Mouse (Mus musculus) layer of hippocampus, adult 18-20 months (tissue): Measurements from ENCODE around the gene Grn. TPM values are rescaled to one million over a fixed set of nuclear protein-coding genes. Genes with fewer than 3 reads are reported as not detected.

Experiments
- DNase-seq, 2 experiments: peaks; one replicate each; pipeline ENCODE4 v3.0.0; 2022; ENCODE audit warnings: low spot score in 2 of 2
- total RNA-seq, 2 experiments: library from RNA; stranded (reverse); gene quantifications; 2 replicates each; pipeline ENCODE4 v1.2.3; 2021

Gene Grn
- total RNA-seq, 2 experiments from 2014 or later = 62.4 to 64.6 TPM

DNA sequence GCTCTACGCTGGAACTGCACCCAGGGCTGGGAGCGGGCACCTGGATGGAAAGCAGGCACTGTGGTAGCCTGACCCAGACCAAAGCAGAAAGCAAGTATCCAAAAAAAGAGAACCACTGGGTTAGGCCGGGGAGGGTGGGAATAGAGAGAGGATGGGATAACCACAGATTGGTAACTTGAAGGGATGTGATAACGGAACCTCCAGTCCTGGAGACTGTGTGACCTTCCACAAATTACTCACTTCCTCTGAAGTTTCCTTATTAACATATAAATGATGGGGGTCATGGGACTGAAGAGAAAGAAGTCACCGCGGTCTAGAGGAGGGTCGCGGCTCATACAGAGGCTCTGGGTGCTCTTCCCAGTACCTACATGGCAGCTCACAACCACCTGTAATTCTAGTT lies 10.1 kb downstream of the Grn start:
- no peak for DNase-seq

DNA sequence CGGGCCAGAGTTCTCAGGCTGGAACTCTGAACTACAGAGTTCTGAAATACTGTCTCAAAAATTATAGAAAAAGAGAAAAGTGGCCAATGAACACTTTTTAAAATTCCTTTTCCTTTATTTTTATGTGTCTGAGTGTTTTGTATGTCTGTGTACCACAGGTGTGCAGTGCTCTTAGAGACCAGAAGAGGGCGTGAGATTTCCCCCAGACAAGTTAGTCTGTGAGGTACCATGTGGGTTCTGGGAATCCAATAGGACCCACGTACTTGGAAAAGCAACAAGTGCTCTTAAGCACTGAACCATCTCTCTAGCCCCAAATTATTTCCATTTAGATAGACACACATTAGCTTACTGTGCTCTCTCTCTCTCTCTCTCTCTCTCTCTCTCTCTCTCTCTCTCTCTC lies 11.3 kb downstream of the Grn start:
- no peak for DNase-seq

DNA sequence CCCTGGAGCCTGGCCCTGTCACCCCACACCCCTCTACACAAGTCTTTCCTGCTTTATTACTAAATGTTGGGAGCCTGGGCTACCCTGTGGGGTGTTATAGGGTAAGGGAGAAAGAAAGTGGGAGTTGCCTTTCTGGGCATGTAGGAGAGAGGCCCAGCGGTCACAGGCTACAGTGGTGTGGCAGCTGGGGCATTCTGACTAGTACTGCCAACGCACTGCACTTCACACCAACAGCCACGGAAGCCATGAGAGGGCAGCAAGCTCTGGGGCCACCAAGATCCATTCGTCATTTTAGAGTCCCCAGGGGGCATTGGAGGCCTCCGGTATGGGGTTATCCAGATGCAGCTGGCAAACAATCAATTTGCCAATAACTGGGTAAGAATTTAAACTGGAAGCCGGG lies 12.0 kb downstream of the Grn start:
- DNase-seq = no peak

DNA sequence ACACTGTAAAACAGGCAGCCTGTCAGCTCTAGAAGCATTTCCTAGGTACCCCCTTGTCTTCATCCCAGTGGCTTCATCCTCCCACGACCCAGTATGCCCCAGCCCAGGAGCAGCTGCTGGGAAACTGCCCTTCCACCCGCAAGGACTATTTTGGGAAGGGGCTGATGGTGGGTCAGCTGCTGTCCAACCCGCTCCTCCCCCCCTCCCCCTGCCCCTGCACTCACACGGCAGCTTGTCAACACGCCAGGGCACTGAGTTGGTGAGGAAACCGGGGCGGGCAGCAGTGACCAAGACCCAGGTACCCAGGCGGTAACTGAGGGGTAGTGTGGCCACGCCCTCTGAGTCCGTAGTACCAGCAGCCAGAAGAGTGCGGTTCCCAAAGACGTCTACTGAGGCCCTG lies 13.6 kb downstream of the Grn start:
- no peak for DNase-seq

DNA sequence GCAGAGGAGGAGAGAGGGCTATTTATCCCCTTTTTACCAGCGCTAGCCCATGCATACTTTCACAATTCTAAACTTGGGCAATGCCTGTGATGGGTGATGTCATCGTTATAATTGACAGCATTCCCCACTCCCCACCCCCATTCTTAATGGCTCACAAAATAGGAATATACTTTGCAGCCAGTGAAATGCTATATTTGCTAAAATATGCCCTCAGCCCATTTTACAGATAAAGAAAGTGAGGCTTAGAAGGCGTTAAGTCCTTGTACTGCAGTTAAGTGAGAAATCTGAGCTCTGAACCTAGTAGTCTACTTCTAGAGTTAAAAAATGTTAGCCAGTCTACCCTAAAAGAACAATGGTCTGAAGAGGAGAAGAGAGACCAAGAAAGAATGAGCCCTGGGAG lies 14.2 kb downstream of the Grn start:
- no peak for DNase-seq

DNA sequence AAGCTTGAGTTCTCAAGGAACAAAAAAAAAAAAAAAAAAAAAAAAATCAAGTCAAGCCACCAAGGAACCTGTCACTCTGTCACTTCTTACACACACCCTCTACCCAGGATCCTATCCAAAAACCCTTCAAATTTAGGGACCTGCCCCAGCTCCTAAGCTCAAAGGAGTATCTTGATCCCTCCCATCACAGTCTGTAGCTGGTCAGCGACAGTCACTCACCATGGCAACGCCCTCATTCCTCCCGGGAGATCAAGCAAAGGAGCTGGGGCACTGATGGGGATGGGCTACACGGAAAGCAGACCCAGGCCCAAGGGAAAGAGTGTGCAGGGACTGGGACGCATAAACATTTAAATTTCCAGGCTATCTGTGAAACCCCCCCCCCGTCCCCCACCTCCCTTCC lies 14.7 kb downstream of the Grn start:
- no peak for DNase-seq

DNA sequence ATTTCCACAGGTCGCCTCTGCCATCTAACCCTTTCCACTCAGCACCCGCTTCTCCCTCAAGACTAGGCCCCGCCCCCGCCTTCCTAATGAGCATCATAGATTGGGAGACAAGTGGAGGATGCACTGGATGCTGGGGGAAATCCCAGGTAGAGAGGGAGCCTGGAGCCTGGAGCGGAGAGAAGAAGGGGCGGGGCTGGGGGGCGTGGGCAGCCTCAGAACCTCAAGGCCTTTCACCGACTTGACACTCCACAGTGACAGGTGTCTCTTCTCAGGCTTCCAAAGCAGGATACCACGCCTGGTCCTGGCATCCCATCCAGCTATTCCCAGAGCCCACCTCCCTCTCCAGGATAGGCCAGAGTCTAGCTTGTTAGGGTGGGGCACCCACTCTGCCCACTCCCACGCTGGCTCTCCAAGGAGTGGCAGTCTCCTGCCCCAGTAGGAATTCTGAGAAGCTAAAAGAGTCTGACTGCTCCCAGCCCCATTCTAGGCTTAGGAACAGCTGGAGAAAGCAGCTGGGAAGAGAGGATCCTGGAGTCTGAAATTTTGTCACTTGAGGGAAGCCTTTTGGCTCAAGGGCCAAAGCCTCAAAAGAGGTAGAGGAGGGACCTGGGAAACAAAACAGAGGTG lies 15.3 kb downstream of the Grn start:
- no peak for DNase-seq

DNA sequence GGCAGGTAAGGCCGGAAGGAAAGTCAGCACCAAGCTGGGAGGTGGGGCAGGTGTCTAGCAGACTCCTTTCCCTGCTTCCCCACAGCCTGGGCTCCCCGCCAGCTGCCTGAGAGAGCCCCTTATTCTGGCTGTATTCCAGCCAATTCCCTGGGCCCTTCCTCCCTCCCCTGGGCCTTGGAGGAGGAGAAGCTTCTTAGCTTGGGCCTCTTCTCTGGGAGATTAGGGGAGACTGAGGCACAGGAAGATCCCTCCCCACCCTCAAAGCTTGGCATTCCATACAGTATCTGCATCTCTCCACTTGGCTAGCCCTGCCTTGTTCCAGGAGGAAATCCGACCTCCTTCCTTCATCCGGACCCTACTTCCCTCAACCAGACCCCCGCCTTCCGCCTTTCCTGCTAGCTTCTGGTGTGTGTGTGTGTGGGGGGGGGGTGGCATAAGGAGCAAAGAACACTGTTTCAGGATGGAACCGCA lies 15.8 kb downstream of the Grn start:
- DNase-seq = no peak

DNA sequence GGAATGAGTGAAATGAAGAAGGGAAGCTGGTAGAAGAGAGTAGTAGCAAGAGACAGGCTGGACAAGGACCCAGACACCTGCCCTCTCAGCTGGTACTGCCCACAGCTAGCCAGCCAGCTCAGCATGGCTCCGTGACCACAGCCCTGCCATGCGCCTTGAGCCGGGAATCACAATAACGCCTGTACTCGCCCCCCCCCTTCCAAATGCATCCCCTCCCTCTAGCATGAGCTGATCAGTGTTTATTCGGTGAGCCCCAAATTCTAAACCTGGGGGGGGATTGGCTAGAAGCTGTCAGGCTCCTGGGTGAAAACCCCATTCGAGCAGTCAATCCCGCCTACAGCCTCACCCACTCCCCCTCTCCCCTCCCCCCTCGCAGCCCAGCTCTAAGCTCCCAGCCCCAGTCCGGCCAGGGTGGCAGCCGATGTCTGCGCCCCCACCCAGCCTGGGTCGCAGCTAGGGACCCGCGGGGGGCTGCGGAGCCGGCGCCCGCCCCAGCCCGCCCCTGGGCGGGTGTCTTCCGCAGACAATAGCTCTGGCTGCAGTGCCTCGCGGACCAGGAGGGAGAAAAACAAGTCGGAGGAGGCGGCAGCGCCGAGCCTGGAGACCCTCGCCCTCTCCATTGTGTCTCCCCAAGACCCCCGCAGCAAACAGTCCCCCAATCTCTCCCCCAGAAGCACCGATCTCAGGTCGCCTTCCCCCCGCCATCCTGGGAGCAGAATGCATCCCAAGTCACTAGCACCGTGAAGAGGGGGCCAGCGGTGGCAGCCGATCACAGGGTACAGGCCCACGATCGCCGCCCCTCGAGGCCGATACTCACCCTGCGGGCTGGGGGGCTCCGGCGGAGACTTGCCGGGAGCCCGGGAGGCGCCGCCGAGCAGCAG lies 16.7 kb downstream of the Grn start:
- DNase-seq = peak in 1 of 2 experiments; percentile 35

DNA sequence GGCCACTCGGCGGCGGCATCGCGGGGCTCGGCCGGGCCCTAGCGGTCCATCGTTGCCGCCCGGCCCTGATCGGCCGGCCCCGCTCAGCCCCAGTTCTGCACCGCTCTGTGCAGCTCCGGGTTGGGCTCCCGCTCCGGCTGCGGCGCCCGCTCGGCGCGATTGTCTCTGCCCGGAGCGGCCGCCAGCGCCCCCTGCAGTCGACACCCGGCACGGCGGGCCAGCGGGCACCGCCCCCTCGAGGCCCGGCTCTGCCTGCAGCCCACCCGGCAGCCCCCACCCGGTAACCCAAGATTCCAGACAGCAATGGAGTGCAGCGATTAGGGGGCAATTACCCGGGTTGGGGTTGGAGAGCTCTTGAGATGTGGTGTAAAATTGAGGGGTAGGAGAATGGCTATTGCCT lies 17.4 kb downstream of the Grn start, which contains the start of gene Fam171a2:
TSS of gene Fam171a2 (minus strand) at position 186 of the 400 bp plus-strand sequence.
- DNase-seq = peak; percentile 69 to 82

DNA sequence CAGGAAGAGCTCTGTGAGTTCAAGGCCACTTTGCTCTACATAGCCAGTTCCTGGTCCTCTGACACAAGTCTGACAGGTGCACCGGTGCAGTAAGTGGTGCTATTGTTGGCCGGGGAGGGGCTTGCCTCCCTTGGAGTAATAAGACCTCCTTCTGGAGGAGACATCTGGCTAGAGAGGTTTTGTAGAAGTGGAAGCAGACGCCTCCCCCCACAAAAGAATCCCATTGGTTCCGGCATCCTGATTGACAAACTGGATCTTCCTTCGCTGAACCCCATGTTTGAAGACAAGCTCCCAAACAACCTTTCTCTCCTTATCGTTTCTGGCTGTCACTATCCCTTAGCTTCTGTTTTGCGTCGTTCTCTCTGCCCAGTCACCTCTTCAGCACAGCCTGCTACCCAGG lies 18.2 kb downstream of the Grn start:
- DNase-seq = peak; percentile 30 to 73

DNA sequence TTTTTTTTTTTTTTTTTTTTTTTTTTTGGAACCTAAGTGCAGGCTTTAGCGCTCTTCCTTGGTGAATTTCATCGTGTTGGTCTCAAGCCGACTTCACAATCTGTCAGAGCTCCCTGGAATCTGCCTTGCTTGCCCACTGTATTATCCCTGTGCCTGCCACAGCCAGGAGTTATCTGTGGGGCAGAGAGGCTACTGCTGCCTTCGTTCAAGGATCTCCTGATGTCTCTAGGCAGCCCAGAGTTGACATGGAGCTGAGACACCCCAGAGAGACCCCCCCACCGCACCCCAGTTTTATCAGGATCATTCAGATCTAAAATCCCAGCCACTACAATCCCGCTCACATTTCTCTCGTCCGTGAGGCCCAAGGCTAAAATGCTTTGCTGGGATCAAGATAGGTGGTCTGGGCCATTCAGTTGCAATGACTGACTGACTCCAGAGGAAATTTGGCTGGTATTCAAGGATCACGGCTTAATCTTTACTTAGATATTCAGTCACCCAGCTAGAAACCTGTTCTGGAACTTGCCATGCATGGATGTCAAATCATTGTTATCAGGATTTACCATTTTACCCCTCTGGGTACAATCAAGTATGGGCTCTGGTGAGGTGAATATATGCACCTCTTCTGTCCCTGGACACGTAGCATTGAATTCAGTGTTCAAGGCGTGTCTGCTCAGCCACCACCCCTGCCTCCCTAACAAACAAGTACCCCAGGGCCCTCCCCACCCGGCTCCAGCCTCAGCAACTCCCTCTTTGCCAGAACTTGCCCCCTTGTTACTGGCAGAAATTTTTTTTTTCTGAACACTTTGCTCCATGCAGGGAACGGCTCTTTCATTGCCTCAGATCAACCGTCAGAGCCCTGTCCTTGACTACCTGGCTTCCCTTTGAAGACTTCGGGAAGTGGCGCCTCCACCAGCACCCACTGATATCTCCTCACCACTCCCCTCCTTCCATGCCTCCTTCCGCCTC lies 19.2 kb downstream of the Grn start:
- DNase-seq = peak in 1 of 2 experiments; percentile 60

DNA sequence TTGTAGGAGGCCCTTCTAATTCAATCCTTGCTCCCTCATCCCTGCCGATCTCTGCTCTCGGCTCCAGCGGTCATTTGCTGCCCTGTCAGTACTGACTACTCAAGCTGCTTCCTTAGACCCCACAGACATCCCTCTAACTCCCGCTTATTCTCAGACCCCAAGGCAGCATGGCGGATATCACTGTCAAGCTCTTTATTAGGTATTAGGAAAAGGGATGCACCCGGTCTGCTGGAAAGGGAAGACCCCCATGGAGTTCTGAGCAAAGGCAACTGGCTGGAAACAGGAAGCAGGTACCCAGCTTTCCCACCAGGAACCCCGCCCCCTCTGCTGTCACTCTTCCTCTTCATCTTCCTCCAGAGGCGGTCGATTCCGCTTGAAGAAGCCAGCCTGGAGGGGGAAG lies 23.0 kb downstream of the Grn start:
- no peak for DNase-seq

DNA sequence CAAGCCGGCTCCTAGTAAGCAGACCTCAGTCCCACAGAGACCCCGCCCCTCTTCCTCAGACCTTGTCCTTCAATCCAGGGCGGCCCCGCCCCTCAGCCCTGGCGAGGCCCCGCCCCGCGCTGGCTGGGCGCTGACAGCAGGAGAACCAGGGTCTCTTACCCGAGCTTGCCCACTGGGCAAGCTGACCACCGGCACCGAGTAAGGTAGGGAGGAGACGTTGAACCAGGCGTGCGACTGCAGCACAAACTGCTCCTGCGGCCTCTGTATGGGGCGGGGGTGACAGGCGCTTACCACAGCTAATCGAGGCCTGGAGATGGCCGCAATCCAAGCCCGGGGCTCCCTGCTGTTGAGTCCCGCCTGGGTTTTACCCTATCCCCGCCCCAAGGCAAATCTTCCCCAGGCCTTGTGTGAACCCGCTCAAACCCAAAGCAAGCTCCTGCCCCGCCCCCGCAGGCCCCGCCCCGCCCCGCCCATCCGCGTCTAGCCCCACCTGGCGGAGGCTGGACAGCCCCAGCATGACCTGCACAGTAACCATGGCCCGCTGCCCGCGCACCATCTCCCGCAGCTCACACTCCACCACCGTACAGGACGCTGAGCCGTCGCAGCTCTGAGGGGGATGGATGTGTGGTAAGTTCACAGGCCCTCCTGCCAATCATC lies 25.8 kb downstream of the Grn start:
- DNase-seq = peak in 1 of 2 experiments; percentile 34

DNA sequence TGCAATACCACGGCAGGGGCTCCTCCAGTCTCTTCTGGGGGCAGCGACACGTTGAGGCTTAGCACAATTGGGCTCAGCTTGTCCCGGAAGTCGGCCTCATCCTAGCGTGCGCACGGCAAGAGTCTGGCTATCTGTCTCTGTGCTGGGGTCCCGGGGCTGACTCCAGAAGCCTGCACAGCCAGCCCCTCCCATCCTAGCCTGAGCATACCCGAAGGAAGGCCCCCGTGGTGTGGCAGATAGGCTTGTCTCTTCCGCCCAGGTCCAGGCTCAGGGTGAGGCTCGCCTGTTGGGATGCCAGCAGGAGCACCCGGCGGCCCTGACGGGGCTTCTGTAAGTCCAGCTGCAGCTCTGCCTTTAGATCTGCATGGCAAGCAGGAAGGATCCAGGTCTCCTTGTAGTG lies 30.4 kb downstream of the Grn start:
- no peak for DNase-seq

DNA sequence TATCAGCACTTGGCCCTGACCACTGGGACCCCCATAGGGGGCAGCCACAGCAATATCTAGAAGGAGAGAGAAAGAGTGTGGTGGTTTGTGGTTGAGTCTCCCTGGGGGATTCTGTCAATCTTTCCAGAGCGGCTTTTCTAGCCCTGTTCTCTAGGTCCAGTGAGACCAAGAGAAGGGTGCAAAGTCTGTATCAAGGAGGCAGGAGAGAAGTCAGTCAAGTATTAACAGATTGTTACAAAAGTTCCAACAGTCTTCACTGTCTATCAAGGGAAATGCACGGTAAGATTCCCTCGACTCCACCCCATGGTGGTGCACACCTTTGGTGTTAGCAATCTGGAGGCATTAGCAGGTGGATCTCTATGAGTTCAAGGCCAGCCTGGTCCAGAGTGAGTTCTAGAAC lies 31.6 kb downstream of the Grn start:
- DNase-seq = no peak

DNA sequence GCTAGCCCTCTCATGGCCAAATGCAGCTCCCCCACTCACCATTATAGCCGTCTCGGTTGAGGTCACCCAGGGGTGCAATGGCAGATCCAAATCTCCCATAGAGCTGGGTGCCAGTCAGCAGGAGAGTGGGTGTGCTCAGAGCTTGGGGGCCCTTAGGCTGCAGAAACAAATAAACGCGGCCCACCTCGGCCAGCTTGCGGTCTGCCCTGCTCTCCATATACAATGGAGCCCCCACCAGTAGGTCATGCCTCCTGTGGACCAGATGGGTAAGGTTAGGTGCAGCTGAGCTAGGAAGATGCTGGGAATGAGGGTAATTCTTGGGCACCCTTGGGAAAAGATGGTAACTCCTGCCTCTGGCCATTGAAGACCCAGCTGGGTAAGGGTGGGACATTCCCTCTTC lies 34.8 kb downstream of the Grn start:
- DNase-seq = no peak

DNA sequence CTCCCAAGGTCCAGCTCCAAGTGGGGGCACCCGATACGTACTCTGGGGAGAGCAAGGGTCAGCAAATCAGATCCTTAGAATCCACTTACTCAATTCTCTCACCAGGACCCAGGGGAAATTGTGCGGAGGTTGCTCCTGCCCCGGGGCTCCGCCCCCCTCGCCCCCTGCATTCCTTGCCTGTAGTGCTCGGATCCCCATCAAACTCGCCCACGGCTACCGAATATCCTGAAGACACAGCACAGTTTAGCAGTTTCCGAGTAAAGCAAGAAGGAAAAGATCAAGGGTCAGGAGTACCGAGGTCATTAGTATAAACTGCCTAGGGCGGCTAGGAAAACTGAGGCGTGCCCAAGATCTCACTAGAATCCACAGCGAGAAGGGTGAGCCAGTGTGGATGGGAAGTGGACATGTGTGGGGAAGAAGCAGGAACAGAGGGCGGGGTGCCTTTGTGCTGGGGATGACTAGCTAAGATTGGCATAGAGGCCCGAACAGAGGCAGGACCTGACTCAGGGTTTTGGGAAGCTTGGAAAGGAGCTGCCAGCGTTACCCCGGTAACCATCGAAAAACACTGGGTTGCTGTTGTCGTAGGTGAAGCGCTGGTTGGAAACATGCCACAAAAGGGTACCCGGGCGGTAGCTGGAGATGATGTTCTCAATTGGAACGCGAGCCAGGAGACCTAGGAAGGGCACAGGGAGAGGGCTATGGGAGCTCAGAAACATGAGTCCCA lies 35.8 kb downstream of the Grn start:
- DNase-seq = peak; percentile 69 to 79

DNA sequence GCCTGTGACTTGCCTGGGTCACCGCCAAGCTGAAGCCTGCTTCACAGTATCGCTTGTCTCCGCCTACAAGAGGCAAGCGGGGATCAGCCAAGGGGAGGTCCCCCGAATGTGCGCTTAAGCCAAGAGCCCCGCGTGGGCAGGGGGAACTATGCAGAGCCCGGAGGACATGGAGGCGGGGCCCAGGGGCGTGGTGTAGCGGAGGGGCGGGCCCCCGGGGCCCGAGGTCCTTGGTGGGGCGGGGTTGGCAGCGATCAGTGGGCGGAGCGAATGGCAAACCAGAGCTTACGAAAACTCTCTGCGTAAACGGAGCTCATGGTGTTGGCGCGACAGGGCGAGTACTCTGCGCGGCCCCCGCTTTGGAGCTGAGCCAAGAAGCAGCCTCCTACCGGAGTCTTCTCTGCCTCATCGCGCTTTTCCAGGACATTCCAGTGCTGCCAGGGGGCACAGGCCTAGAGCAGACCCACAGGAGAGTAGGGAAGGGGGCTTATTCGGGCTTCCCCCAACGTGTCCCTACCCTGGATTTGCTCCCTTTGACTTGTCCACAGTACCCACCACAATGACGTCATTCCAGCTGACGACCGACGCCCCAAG lies 37.0 kb downstream of the Grn start:
- DNase-seq = peak; percentile 92 to 95
